Mouse (Mus musculus): ENCODE data around the gene Pagr1b.

DNA sequence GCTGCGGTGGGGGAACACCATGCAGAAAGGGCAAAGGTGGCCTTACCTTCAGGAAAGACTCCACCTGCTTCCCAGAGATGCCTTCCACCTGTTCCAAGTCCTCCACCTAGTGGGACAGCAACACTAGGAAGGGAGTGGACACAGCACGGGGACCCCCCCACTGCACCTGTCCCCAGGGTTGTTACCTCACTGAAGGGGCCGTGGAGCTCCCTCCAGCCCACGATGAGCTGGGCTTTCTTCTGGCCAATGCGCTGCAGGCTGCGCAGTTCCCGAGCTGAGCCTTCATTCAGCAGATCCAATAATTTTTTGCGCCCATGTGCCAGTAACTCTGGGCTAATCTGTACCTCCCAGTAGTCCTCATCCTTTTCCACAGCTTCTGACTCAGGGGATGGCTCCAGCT is 11.6 kb upstream of the Pagr1b start:
- no peak for TF ChIP-seq POLR2A (IDR thresholded peaks at IDR 0.05; ENCODE audit: borderline replicate concordance, control insufficient read depth, low read depth, low read length)
- no peak for TF ChIP-seq CTCF (IDR thresholded peaks at IDR 0.05; ENCODE audit: control insufficient read depth, insufficient read depth, low read length)

Data from bone marrow, adult 2 months (tissue).